Mouse (Mus musculus): Measurements from ENCODE around the gene Gemin5.

DNA sequence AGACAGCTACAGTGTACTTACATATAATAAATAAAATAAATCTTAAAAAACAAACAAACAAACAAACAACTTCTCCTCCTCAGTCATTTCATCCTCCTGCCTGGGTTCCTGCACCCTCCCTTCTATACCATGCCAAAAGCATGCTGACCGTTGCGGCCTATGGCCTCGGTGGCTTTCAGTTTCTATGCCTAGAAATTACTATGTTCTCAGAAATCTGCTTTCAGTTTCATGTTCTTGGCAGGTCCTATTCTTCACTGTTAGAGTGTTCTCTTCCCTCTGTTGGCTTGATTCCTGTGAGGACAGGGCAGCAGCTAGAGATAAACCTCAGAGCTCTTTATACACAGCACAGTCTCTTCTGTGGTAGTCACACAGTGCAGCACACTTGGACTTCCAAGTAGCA, 15.2 kb upstream of the Gemin5 start:
- TF ChIP-seq CTCF (IDR thresholded peaks at IDR 0.05; ENCODE audit: extremely low read depth, insufficient read depth, insufficient read length, insufficient replicate concordance) (no peak), POLR2A (IDR thresholded peaks at IDR 0.05; ENCODE audit: low read depth, low read length) (peak; percentile 3; the same call in 1 of the 2 replicates)

Measured in spleen, adult 2 months (tissue).